Mouse (Mus musculus): ENCODE measurements around the gene Slc44a1. TPM values are rescaled to one million over a fixed set of nuclear protein-coding genes. Genes with fewer than 3 reads are reported as not detected.

Slc44a1 gene
- polyA plus RNA-seq (2012; rRNA removed) = 50.3 and 51.1 TPM in 2 replicates

DNA sequence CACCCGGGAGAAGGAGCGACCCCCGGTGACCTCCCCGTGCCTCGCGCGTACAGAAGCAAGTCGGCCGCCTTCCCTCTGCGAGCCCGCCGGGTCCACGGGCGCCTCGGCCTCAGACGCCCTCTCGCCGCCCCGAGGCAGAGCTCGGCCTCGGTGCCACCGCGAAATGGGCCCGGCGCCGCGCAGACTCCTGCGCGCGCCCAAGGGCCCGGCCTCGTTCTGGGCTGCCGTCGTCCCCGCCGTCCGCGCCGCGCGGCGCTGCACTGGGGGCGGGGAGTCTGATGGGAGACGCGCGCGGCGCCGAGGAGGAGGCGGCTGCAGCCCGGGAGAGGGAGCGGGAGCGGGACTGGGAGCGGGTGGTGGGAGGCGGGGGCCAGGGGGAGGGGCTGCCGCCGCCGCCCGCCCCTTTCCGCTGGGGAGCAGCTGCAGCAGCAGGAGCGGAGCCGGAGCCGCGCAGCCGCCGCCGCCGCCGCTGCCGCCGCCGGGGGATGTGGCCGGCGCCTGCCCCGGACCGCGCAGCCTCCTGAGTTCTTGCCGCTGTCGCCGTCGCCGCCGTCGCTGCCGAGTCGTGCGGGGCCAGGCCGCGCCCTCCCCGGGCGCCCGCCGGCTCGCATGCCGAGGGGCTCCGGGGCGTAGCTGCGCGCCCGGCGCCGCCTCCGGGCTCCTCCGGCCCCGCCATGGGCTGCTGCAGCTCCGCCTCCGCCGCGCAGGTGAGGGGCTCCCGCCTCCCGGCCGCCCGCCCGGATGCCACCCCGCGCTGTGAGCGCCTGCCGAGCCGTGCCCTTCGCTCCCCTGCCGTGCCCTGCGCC, at the start of gene Slc44a1:
Gene Slc44a1 (plus strand): TSS at position 404 of the 806 bp plus-strand sequence.
- peak in 1 of 2 experiments; percentile 81 for DNase-seq (ENCODE audit: extremely low spot score in 1 of 2, low spot score in 1 of 2)

GRCm38 (mm10) chr4:53395002-53395401, 45.2 kb upstream of the Slc44a1 start:
- no peak for DNase-seq (ENCODE audit: extremely low spot score in 1 of 2, low spot score in 1 of 2)

- no peak for DNase-seq (ENCODE audit: extremely low spot score in 1 of 2, low spot score in 1 of 2)
Observed at GRCm38 (mm10) chr4:53396623-53397192, 43.5 kb upstream of the Slc44a1 start.

DNA sequence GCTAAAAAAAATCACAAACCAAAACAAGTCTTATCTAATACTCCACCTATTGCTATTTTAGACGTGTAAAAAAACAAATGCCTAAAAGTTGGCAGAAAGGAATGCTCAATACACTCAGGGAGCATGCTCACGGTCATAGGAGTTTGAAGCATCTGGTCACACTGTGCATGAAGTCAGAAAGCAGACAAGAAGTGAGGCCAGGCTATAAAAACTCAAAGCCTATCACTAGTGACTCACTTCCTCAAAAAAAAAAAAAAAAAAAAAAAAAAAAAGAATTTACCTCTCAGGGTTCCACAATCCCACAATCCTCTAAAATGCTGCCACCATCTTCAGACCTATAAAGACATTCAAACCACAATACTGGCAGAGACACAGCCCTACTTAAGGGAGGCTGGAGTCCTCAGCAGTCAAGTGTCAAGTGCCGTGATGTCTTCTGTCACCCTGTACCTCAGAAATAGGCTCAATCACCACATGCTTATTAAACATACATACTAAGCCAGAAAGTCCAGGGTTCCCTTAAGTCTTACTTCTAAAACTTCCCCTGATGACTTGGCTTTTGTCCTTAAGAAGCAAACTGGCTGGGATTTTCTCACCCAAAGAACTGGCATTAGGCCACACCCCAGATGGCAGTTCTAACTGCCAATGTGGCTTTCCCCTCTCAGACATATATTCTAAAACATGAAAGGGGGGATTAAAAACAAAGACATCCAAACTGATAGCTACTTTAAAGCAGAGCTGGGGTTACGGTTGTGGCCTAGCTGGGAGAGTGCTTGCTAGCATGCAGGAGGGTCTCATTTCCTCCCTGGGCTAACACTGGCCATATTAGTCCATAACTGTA, 42.7 kb upstream of the Slc44a1 start:
- DNase-seq (ENCODE audit: extremely low spot score in 1 of 2, low spot score in 1 of 2) = no peak

- DNase-seq (ENCODE audit: extremely low spot score in 1 of 2, low spot score in 1 of 2) = no peak
Observed at GRCm38 (mm10) chr4:53398561-53398960, 41.7 kb upstream of the Slc44a1 start.

GRCm38 (mm10) chr4:53399428-53399827, 40.8 kb upstream of the Slc44a1 start:
- no peak for DNase-seq (ENCODE audit: extremely low spot score in 1 of 2, low spot score in 1 of 2)

- DNase-seq (ENCODE audit: extremely low spot score in 1 of 2, low spot score in 1 of 2) = no peak
Observed at GRCm38 (mm10) chr4:53403386-53403785, 36.8 kb upstream of the Slc44a1 start.

DNA sequence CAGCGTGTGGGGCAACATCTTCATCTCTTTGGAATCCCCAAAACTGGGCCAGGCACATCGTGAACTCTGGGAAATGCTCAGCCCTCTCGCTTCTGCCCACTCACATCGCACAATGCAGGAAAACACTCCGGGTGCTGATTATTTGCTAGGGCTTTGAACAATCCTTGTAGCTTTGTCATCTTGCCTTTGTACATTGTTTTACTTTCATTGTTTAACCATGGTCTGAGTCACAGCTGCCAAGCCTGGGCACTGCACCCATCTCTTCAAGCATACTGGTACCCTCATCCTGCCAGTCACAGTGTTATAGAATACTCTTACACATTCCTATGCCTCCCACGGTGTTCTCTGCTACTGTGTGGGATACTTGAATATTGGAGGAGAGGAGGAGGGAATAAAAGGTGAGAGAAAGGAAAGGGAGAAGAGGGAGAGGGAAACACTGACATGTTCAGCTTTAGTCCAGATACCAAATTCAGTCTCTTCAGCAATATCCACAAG, 35.7 kb upstream of the Slc44a1 start:
- peak; percentile 23 to 57 for DNase-seq (ENCODE audit: extremely low spot score in 1 of 2, low spot score in 1 of 2)

DNA sequence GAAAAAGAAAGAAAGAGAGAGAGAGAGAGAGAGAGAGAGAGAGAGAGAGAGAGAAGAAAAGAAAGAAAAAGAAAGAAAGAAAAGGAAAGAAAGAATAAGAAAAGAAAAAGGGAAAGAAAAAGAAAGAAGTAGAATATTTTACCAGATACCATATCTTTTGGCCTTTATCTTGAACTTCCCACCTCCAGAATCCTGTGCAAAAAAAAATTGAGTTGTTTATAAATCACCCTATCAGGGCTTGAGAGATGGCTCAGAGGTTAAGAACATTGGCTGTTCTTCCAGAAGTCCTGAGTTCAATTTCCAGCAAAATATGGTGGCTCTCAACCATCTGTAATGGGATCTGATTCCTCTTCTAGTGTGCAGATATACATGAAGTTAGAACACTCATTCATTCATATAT, 33.3 kb upstream of the Slc44a1 start:
- no peak for DNase-seq (ENCODE audit: extremely low spot score in 1 of 2, low spot score in 1 of 2)

DNA sequence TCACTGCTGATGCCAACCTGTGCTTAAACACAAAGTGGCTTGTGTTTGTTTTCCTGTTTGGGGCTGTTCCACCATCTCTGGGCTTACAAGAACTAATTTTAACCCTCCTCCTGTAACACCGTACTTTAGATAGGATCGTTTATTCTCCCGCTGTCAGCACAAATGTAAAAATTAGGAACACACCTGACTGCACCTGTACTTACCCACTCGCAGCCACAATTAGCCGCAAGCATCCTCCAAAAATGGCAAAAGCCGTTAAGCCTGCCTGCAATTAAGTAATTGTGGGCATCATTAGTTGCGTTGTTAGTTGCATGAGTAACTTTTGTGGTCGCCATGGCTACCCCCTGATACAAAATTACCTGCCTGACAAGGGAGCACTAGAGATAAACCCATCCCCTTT, 31.4 kb upstream of the Slc44a1 start:
- no peak for DNase-seq (ENCODE audit: extremely low spot score in 1 of 2, low spot score in 1 of 2)

DNA sequence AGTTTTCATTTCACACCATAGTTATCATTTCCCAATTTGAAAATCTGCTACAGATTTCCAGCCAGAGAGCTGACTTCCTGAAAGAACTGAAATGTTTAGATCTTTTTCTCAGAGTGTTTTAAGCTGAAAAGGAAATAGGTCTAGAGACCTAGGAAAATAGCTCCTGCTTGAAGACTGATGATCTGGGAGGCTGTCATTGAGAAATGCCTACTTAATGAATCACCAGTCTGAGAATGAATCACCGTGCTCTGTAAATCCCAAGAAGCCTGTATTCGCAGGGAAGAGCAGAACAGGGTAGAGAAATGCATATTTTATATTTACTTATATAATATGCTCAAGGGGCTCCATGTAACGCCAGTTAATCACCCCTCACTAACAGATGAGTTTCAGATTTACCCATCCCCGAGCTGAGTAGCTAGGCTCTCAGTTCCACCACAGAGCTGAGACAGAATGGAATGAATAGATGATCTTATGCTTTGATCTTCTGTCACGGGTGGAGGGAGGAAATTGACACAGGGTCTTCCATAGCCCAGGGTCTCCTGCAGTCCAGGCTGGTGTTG, 30.6 kb upstream of the Slc44a1 start:
- no peak for DNase-seq (ENCODE audit: extremely low spot score in 1 of 2, low spot score in 1 of 2)

DNA sequence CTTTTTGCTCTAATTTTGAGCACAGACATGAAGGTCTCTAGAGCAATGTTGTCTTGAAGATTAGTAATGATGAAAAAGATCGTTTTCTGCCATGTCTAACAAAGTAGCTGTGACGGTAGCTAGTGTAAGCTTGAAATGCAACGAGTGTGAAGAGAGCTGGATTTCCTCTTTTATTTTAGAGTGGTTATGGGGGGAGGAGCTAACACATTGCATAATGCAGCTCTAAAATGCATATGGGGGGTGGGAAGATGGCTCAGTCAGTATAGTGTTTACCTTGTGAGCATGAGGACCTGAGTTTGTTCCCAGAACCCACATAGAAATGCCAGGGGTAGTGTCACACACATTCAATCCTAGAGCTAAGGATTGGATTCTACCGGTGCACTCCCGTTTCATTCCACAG, 29.5 kb upstream of the Slc44a1 start:
- DNase-seq (ENCODE audit: extremely low spot score in 1 of 2, low spot score in 1 of 2) = no peak

GRCm38 (mm10) chr4:53411958-53412870, 28.0 kb upstream of the Slc44a1 start:
- no peak for DNase-seq (ENCODE audit: extremely low spot score in 1 of 2, low spot score in 1 of 2)

GRCm38 (mm10) chr4:53412991-53413390, 27.2 kb upstream of the Slc44a1 start:
- DNase-seq (ENCODE audit: extremely low spot score in 1 of 2, low spot score in 1 of 2) = no peak

DNA sequence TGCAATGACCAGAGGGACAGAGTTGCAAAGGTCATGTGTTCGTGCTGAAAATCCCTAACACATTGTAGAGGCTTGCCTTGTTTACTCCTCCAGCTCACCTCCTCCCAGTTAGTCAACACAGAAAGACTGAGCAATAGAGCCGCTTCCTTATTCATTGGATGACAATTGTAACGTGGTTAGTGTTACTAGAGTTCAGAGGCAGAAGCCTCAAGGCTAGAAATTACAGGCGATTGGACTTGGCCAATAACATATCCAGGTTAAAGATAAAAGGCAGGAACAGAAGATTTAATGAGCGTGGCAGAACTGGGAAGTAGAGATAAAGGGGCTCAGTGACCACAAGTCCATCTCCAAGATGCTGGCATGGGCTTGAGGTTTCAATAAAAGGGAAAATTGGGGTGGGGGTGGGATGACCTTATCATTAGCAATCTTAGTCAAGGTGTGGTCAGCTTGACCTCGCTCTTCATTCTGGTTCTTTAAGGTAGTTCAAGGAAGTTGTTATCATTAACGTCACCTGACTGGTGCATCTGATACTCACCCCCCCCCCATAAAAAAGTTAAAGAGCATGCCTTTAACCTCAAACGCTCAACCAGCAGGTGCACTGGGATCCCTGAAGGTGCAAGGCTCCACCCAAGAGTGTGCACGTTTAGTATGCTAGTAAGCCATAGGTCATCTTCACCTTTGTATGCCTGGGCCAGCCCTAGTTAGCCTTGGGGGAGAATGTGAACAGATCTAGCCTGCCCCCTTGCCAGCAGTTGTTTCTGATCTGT, 26.0 kb upstream of the Slc44a1 start:
- DNase-seq (ENCODE audit: extremely low spot score in 1 of 2, low spot score in 1 of 2) = no peak

DNA sequence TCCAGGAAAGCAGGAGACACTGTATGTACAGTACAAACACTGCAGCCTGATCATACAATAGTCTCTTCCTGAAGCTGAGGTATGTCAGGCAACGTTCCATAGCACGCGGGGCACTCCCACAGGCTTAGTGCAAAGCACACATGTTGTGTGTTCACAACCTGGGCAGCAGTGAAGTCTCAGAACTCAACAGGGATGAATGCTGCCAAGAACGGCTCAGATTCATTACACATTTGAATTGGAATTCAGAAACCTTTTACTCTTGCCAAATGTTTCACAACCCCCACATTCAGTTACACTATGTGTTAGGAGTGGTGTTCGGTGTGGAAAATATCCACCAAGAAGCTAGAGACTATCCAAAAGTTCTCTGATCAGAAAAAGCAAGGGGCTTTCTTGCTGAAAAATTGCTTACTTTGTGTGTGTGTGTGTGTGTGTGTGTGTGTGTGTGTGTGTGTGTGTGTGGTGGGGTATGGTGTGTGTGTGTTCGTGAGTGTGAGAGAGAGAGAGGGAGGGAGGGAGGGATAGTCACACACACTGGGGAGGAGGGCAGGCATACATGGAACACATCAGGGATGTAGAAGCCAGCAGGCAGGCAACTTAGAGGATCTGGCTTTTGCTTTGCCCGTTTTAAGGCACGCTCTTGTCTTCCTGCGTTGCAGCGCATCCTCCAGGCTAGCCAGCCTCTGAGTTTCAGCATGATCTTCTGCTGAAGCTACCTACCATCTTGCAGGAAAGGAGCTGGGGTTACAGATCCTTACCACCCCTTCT, 24.2 kb upstream of the Slc44a1 start:
- DNase-seq (ENCODE audit: extremely low spot score in 1 of 2, low spot score in 1 of 2) = peak; percentile 66 to 76

- no peak for DNase-seq (ENCODE audit: extremely low spot score in 1 of 2, low spot score in 1 of 2)
Observed at GRCm38 (mm10) chr4:53416928-53417327, 23.3 kb upstream of the Slc44a1 start.

- no peak for DNase-seq (ENCODE audit: extremely low spot score in 1 of 2, low spot score in 1 of 2)
Observed at GRCm38 (mm10) chr4:53422799-53423198, 17.4 kb upstream of the Slc44a1 start.
